Mouse (Mus musculus) stomach, postnatal 0 days (tissue): Measurements from ENCODE around the gene Ccdc32.

ENCODE experiments used
- CTCF ChIP-seq: IDR thresholded peaks from 2 replicates; pipeline ENCODE4 v1.5.1; 2016; ENCODE audit warnings: antibody characterized with exemption, low read depth, mild to moderate bottlenecking, moderate library complexity
- EP300 ChIP-seq: optimal IDR thresholded peaks from 2 replicates; pipeline ENCODE3; 2016; ENCODE audit warnings: antibody characterized with exemption

- TF ChIP-seq CTCF = no peak
- TF ChIP-seq EP300 = no peak
Observed at GRCm38 (mm10) chr2:118999025-118999639, 30.1 kb downstream of the Ccdc32 start.
